Mouse (Mus musculus): Measurements from ENCODE around the gene Adora1.

DNA sequence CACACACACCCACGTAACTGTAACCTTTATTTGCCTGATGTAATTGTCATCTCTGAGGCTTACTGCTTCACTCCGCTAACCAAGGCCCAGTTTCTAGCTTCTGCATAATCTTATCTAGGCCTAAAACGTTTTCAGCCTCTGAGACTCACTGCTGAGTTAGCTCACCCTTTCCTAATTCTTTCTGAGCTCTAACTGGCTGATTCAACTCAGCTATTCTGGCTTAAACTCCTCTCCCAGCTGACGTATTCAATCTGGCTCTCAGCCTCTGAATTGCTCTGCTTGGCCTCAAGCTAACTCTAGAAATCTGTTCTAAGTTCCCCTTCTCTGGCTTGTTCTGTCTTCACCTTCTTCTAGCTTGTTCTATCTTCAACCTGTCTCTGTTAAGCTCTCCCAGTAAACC is 11.4 kb upstream of the Adora1 start:
- TF ChIP-seq CTCF (IDR thresholded peaks at IDR 0.05; ENCODE audit: low read depth, low read length) = no peak
- no peak for TF ChIP-seq POLR2A (IDR thresholded peaks at IDR 0.05; ENCODE audit: borderline replicate concordance, low read depth, low read length)

Measured in bone marrow macrophage, adult 2 months (primary cell).